Mouse (Mus musculus) hindbrain, embryonic 11.5 days (tissue): ENCODE results near the gene Ppa2. TPM values are rescaled to one million over a fixed set of nuclear protein-coding genes. Genes with fewer than 3 reads are reported as not detected.

Experiments used
- ATAC-seq: fragments of 200-750 bp; cut with Nextera tagmentation; 2 replicates; pipeline ENCODE4 v1.8.0; 2017; ENCODE audit warnings: mild to moderate bottlenecking, moderate TSS enrichment, moderate library complexity; ENCODE audit not compliant: low FRiP score
- DNase-seq: peaks from one replicate; pipeline ENCODE4 v3.0.0-alpha.2; 2015; ENCODE audit warnings: low spot score
- H3K27ac ChIP-seq: fragments of 300-500 bp; sonication (generic); 2 replicates; pipeline ENCODE4 v1.5.1; 2014; ENCODE audit warnings: mild to moderate bottlenecking, low read depth, low read length
- H3K27me3 ChIP-seq: fragments of 300-500 bp; sonication (generic); 2 replicates; pipeline ENCODE4 v1.6.1; 2014; ENCODE audit warnings: mild to moderate bottlenecking, low read length, moderate library complexity, mixed read lengths; ENCODE audit not compliant: control insufficient read depth, insufficient read depth
- H3K36me3 ChIP-seq: fragments of 300-500 bp; sonication (generic); 2 replicates; pipeline ENCODE4 v1.6.1; 2014; ENCODE audit warnings: mild to moderate bottlenecking, low read length, moderate library complexity, mixed read lengths; ENCODE audit not compliant: control insufficient read depth, insufficient read depth
- H3K4me1 ChIP-seq: fragments of 300-500 bp; sonication (generic); replicated peaks from 2 replicates; pipeline ENCODE4 v1.6.1; 2014; ENCODE audit warnings: low read length, mixed read lengths; ENCODE audit not compliant: control insufficient read depth, insufficient read depth
- H3K4me2 ChIP-seq: fragments of 300-500 bp; sonication (generic); replicated peaks from 2 replicates; pipeline ENCODE4 v1.6.1; 2014; ENCODE audit warnings: mild to moderate bottlenecking, low read depth, low read length
- H3K4me3 ChIP-seq: fragments of 300-500 bp; sonication (generic); 2 replicates; pipeline ENCODE4 v1.5.1; 2014; ENCODE audit warnings: low read depth, low read length
- H3K9ac ChIP-seq: fragments of 300-500 bp; sonication (generic); 2 replicates; pipeline ENCODE4 v1.6.1; 2014; ENCODE audit warnings: low read depth, low read length
- H3K9me3 ChIP-seq: fragments of 300-500 bp; sonication (generic); 2 replicates; pipeline ENCODE4 v1.6.1; 2016; ENCODE audit warnings: low read length; ENCODE audit not compliant: control insufficient read depth
- WGBS: fragments of 180-500 bp; shearing (Covaris S2); extraction: QIAGEN DNeasy Blood & Tissue Kit; methylation state at CpG from one replicate; pipeline ENCODE4 v1.1.7; 2014; 5-methylcytosine and 5-hydroxymethylcytosine counted together
- polyA plus RNA-seq: library from polyadenylated mRNA; unstranded; fragments of >200 nt; fragmentation: Nextera tagmentation; extraction: Ambion mirVana; gene quantifications from 2 replicates; pipeline ENCODE4 v1.2.1, GENCODE M21; 2014

The Ppa2 gene
- polyA plus RNA-seq, result 84.9 and 86.4 TPM in 2 replicates

- H3K4me2 ChIP-seq, result peak within 1 kb of the TSS; percentile 37
- ATAC-seq (peak; percentile 95), DNase-seq (peak; percentile 91)
- no peaks in the 10 kb centered on the region for H3K4me1 ChIP-seq
- H3K36me3 ChIP-seq, result no peaks in the 10 kb centered on the region
- H3K27ac ChIP-seq, result peak within 1 kb of the TSS; percentile 88
- no peaks in the 10 kb centered on the region for H3K27me3 ChIP-seq
- H3K4me3 ChIP-seq, result peak within 1 kb of the TSS; percentile 57
- peak within 1 kb of the TSS; percentile 93 for H3K9ac ChIP-seq
- WGBS, result under 1% methylated on average over 88 of the region's 95 CpGs
- H3K9me3 ChIP-seq, result no peaks in the 10 kb centered on the region
Measured at GRCm38 (mm10) chr3:133309954-133310808, at the start of gene Ppa2. Ppa2 (plus strand) TSS chr3:133310110.

DNA sequence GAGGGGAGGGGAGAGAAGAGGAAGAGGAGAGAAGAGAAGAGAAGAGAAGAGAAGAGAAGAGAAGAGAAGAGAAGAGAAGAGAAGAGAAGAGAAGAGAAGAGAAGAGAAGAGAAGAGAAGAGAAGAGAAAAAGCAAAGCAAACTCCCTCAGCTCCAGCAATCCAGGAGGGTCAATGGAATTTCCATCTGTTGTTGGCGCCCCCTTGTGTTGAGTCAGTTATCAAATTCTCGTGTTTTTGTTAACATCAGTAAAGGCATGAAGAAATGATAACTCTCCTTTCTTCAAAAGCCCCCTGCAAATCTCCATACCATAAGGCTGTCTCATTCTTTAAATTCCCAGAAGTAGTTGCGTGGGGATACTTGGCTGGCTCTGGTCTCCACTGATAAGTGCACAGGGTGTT, 38.0 kb upstream of the Ppa2 start:
- no peak overlapping the region for H3K4me3 ChIP-seq
- no peak overlapping the region for H3K4me2 ChIP-seq
- 14% methylated on average over 3 of the region's 3 CpGs for WGBS
- H3K36me3 ChIP-seq, result no peaks in the 10 kb centered on the region
- no peaks in the 10 kb centered on the region for H3K9me3 ChIP-seq
- H3K27ac ChIP-seq, result no peak overlapping the region
- H3K9ac ChIP-seq, result no peak overlapping the region
- DNase-seq, result peak; percentile 79
- no peaks in the 10 kb centered on the region for H3K27me3 ChIP-seq
- ATAC-seq, result no peak
- H3K4me1 ChIP-seq, result no peaks in the 10 kb centered on the region

- Histone ChIP-seq H3K4me2 (no peak overlapping the region), H3K27me3 (no peaks in the 10 kb centered on the region), H3K36me3 (no peaks in the 10 kb centered on the region), H3K9me3 (no peaks in the 10 kb centered on the region), H3K4me3 (no peak overlapping the region), H3K9ac (no peak overlapping the region), H3K4me1 (no peaks in the 10 kb centered on the region), H3K27ac (no peak overlapping the region)
- WGBS, result 96% methylated on average over 5 of the region's 5 CpGs
- DNase-seq, result no peak
- ATAC-seq, result no peak
Measured at GRCm38 (mm10) chr3:133284587-133284986, 25.3 kb upstream of the Ppa2 start.

GRCm38 (mm10) chr3:133288795-133289194, 21.1 kb upstream of the Ppa2 start:
- no peaks in the 10 kb centered on the region for H3K9me3 ChIP-seq
- ATAC-seq (no peak), DNase-seq (no peak)
- no peak overlapping the region for H3K9ac ChIP-seq
- no peaks in the 10 kb centered on the region for H3K4me1 ChIP-seq
- H3K4me2 ChIP-seq, result no peak overlapping the region
- H3K36me3 ChIP-seq, result no peaks in the 10 kb centered on the region
- H3K27ac ChIP-seq, result no peak overlapping the region
- 91% methylated on average over 2 of the region's 2 CpGs for WGBS
- H3K4me3 ChIP-seq, result no peak overlapping the region
- no peaks in the 10 kb centered on the region for H3K27me3 ChIP-seq

DNA sequence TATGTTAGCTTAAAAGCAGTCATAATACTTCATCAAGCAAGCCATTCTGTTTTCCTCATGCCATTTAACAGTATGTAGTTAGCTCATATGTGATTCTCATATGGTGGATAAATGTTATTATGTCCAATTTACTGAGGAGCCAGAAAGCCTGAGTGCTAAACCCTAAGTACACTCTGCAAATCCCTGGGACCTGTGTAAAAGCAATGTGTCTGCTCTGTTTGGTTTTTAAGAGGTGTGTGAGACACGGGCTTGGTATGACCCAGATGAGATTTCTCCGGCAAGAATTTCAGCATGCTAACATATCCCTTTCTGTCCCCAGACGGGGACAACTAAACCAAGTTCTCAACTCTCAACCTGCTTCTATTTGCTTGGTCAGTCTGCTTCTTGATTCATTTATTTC, 5.6 kb upstream of the Ppa2 start:
- no peak for ATAC-seq
- Histone ChIP-seq H3K36me3 (no peaks in the 10 kb centered on the region), H3K4me1 (no peaks in the 10 kb centered on the region), H3K9ac (no peak overlapping the region), H3K27ac (no peak overlapping the region), H3K27me3 (no peaks in the 10 kb centered on the region), H3K4me3 (no peak overlapping the region), H3K4me2 (no peak overlapping the region), H3K9me3 (no peaks in the 10 kb centered on the region)
- WGBS, result 92% methylated on average over 3 of the region's 3 CpGs
- no peak for DNase-seq

GRCm38 (mm10) chr3:133308361-133308760, 1.5 kb upstream of the Ppa2 start:
- H3K27me3 ChIP-seq, result no peaks in the 10 kb centered on the region
- H3K9me3 ChIP-seq, result no peaks in the 10 kb centered on the region
- H3K4me3 ChIP-seq, result no peak overlapping the region
- no peak overlapping the region for H3K27ac ChIP-seq
- ATAC-seq (no peak), DNase-seq (no peak)
- WGBS, result 96% methylated on average over 3 of the region's 3 CpGs
- H3K36me3 ChIP-seq, result no peaks in the 10 kb centered on the region
- no peak overlapping the region for H3K4me2 ChIP-seq
- H3K9ac ChIP-seq, result no peak overlapping the region
- no peaks in the 10 kb centered on the region for H3K4me1 ChIP-seq

DNA sequence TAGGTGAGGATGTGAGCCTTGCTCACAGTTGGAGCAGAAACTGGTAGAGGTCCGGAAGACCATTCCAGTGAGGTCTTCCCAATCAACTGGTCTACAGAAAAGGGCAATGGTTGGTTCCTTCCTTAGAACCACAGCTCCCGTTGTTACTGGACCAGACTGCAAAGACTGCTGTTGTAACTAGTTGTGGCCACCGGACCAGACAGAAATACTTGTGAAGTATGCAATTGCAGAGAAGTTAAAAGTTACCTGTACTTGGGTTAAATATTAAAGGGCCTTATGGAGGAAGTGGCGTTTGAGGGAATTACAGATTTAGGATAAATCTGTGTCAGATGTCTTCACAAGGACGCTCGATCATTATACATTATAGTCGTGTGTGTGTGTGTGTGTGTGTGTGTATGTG, 551 bp upstream of the Ppa2 start:
- Histone ChIP-seq H3K27ac (no peak overlapping the region), H3K27me3 (no peaks in the 10 kb centered on the region), H3K4me2 (no peak overlapping the region), H3K9ac (no peak overlapping the region), H3K9me3 (no peaks in the 10 kb centered on the region), H3K36me3 (no peaks in the 10 kb centered on the region), H3K4me3 (no peak overlapping the region), H3K4me1 (no peaks in the 10 kb centered on the region)
- ATAC-seq (no peak), DNase-seq (no peak)
- WGBS, result 87% methylated on average over 7 of the region's 7 CpGs

- no peaks in the 10 kb centered on the region for H3K27me3 ChIP-seq
- no peaks in the 10 kb centered on the region for H3K4me1 ChIP-seq
- peak; percentile 22; the same call in 1 of the 2 replicates for ATAC-seq
- no peaks in the 10 kb centered on the region for H3K9me3 ChIP-seq
- no peak for DNase-seq
- H3K4me3 ChIP-seq, result peak overlapping the region; percentile 57
- H3K4me2 ChIP-seq, result peak overlapping the region; percentile 37
- H3K27ac ChIP-seq, result peak overlapping the region; percentile 88
- H3K36me3 ChIP-seq, result no peaks in the 10 kb centered on the region
- WGBS, result 18% methylated on average over 14 of the region's 14 CpGs
- H3K9ac ChIP-seq, result peak overlapping the region; percentile 93
Measured at GRCm38 (mm10) chr3:133310809-133311179, 884 bp downstream of the Ppa2 start.

DNA sequence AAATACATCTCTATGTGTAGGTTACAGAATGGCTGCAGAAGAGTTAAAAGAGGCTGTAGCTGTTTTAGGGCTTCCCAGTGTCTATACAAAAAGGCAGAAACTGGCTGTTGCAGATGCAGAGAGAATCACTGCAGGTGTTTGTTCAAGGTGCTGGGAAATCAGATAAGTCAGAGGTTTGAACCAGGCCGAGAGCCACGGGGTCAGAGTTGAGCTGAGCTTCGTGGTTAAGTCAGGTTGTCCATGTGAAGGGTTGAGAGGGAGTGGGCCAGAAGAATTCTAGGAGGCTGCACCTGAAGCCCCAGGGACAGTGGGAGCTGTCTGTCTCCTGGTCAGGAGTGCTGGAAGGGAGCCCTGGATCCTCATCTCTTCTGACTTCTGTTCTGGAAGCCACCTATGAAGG, 2.4 kb downstream of the Ppa2 start:
- H3K4me2 ChIP-seq, result no peak overlapping the region

More for the DNA sequence above, 2.4 kb downstream of the Ppa2 start:
- DNase-seq (no peak), ATAC-seq (no peak)
- no peak overlapping the region for H3K27ac ChIP-seq
- 90% methylated on average over 3 of the region's 3 CpGs for WGBS
- no peak overlapping the region for H3K9ac ChIP-seq
- no peaks in the 10 kb centered on the region for H3K4me1 ChIP-seq
- H3K36me3 ChIP-seq, result no peaks in the 10 kb centered on the region
- no peak overlapping the region for H3K4me3 ChIP-seq
- no peaks in the 10 kb centered on the region for H3K9me3 ChIP-seq
- H3K27me3 ChIP-seq, result no peaks in the 10 kb centered on the region
